Mouse (Mus musculus): ENCODE data around the gene Rapsn.

- TF ChIP-seq CTCF (IDR thresholded peaks at IDR 0.05; ENCODE audit: low read depth) (no peak), EP300 (IDR thresholded peaks at IDR 0.05; ENCODE audit: low read depth) (no peak)
Measured at GRCm38 (mm10) chr2:91064211-91064610, 28.8 kb downstream of the Rapsn start.

Data from heart, postnatal 0 days (tissue).